Mouse (Mus musculus) hindbrain, embryonic 15.5 days (tissue): Measurements from ENCODE around the gene Aloxe3. TPM values are rescaled to one million over a fixed set of nuclear protein-coding genes. Genes with fewer than 3 reads are reported as not detected.

Source experiments
- polyA plus RNA-seq: library from polyadenylated mRNA; unstranded; fragments of >200 nt; fragmentation: Nextera tagmentation; extraction: Ambion mirVana; gene quantifications from 2 replicates; pipeline ENCODE4 v1.2.1, GENCODE M21; 2015

Gene Aloxe3
- polyA plus RNA-seq, 1 experiment from 2014 or later = 6.5 TPM

Other genes starting within 250 kb of the Aloxe3 start
- gene Rnf222, start 237.3 kb upstream of the Aloxe3 start, polyA plus RNA-seq = not detected in 2 replicates
- gene Rpl26, start 224.3 kb upstream of the Aloxe3 start, polyA plus RNA-seq = 557 and 622 TPM in 2 replicates
- gene Odf4, start 198.8 kb upstream of the Aloxe3 start, polyA plus RNA-seq = 0.60 and 1.2 TPM in 2 replicates
- gene Arhgef15, start 168.4 kb upstream of the Aloxe3 start, polyA plus RNA-seq = 21.8 and 25.3 TPM in 2 replicates
- 1.7 and 2.1 TPM in 2 replicates for gene Slc25a35, start 157.8 kb upstream of the Aloxe3 start, polyA plus RNA-seq
- gene Rangrf, start 150.7 kb upstream of the Aloxe3 start, polyA plus RNA-seq = 29.8 and 34.3 TPM in 2 replicates
- 17.6 and 19.0 TPM in 2 replicates for gene Pfas, start 117.4 kb upstream of the Aloxe3 start, polyA plus RNA-seq
- 56.4 and 71.2 TPM in 2 replicates for gene Ctc1, start 110.0 kb upstream of the Aloxe3 start, polyA plus RNA-seq
- 28.6 and 36.1 TPM in 2 replicates for gene Aurkb, start 80.2 kb upstream of the Aloxe3 start, polyA plus RNA-seq
- 22.1 and 23.1 TPM in 2 replicates for gene Borcs6, start 66.2 kb upstream of the Aloxe3 start, polyA plus RNA-seq
- gene Tmem107, start 55.1 kb upstream of the Aloxe3 start, polyA plus RNA-seq = 36.6 and 41.7 TPM in 2 replicates
- gene Vamp2, start 37.4 kb upstream of the Aloxe3 start, polyA plus RNA-seq = 317 and 437 TPM in 2 replicates
- 10.0 and 10.1 TPM in 2 replicates for gene Per1, start 30.7 kb upstream of the Aloxe3 start, polyA plus RNA-seq
- 0.87 and 0.98 TPM in 2 replicates for gene Hes7, start 5.5 kb upstream of the Aloxe3 start, polyA plus RNA-seq
- 0.40 and 0.42 TPM in 2 replicates for gene 9130213A22Rik, start 3.3 kb upstream of the Aloxe3 start, polyA plus RNA-seq
- 0.35 and 0.72 TPM in 2 replicates for gene Alox12b, start 31.1 kb downstream of the Aloxe3 start, polyA plus RNA-seq
- 0.34 and 0.44 TPM in 2 replicates for gene Alox8, start 71.9 kb downstream of the Aloxe3 start, polyA plus RNA-seq
- 0.40 and 0.43 TPM in 2 replicates for gene Gucy2e, start 111.1 kb downstream of the Aloxe3 start, polyA plus RNA-seq
- gene Cntrob, start 197.9 kb downstream of the Aloxe3 start, polyA plus RNA-seq = 16.2 and 17.3 TPM in 2 replicates
- 183 and 187 TPM in 2 replicates for gene Trappc1, start 198.1 kb downstream of the Aloxe3 start, polyA plus RNA-seq
- gene Kcnab3, start 200.4 kb downstream of the Aloxe3 start, polyA plus RNA-seq = 4.7 and 5.9 TPM in 2 replicates
- gene Rnf227, start 214.6 kb downstream of the Aloxe3 start, polyA plus RNA-seq = 221 and 228 TPM in 2 replicates
- 83.5 and 83.7 TPM in 2 replicates for gene Chd3, start 243.5 kb downstream of the Aloxe3 start, polyA plus RNA-seq